Mouse (Mus musculus): ENCODE results near the gene Zmiz1. TPM values are rescaled to one million over a fixed set of nuclear protein-coding genes. Genes with fewer than 3 reads are reported as not detected.
A peak's percentile ranks its signal among the peaks of the same experiment; 100 is the strongest.

Gene Zmiz1
- total and polyA plus RNA-seq, 3 experiments = 3.7 to 45.8 (median 11.1) TPM

GRCm38 (mm10) chr14:25666668-25667376 lies 207.8 kb downstream of the Zmiz1 start:
- H3K36me3 ChIP-seq (replicated peaks in 1 of 2; ENCODE audit: control insufficient read depth in 1 of 2, insufficient read depth in 1 of 2, low read length in 1 of 2) = peaks cover 37 to 47% of the 10 kb centered on the region in 2 experiments
- H3K4me1 ChIP-seq (ENCODE audit: control insufficient read depth in 1 of 2, insufficient read depth in 2 of 2) = peaks cover 0 to 14% of the 10 kb centered on the region in 2 experiments; a peak in 1 of 4 replicates
- TF ChIP-seq CTCF (conservative IDR thresholded peaks at IDR 0.05 in 1 of 2, IDR thresholded peaks at IDR 0.05 in 1 of 2; ENCODE audit: low read depth in 2 of 2, low read length in 2 of 2) (peak; percentile 53 to 67; a peak in 3 of 4 replicates), BHLHE40 (IDR thresholded peaks at IDR 0.05; ENCODE audit: low read depth, low read length) (no peak)
- H3K9ac ChIP-seq (ENCODE audit: insufficient read depth, low read depth) = no peak overlapping the region
- H3K9me3 ChIP-seq (replicated peaks; ENCODE audit: low read length) = no peaks in the 10 kb centered on the region
- in situ Hi-C loops (cut with MboI; ENCODE audit: low pct_ligation_motif_present, low pct_unique_long_range_greater_than_20kb, low sequenced_read_pairs) (no loop called here), dilution Hi-C loops (cut with MboI; ENCODE audit: extremely low pct_ligation_motif_present, extremely low pct_unique_long_range_greater_than_20kb, low sequenced_read_pairs) (no loop called here)
- H3K4me3 ChIP-seq (replicated peaks in 1 of 3; ENCODE audit: low read depth in 2 of 3, low read length in 2 of 3, poor library complexity in 1 of 3) = no peak overlapping the region
- peak; percentile 27 for DNase-seq (ENCODE audit: extremely low read depth)
- no peaks in the 10 kb centered on the region for H3K27me3 ChIP-seq (replicated peaks)
- no peak overlapping the region for H3K4me2 ChIP-seq (ENCODE audit: insufficient read depth, low read depth, poor library complexity, severe bottlenecking)
- H3K27ac ChIP-seq (ENCODE audit: insufficient read depth, low read depth) = no peak overlapping the region
- no peaks in the 10 kb centered on the region for H3K79me2 ChIP-seq (replicated peaks; ENCODE audit: control insufficient read depth, extremely low read depth, insufficient read depth, poor library complexity, severe bottlenecking)

GRCm38 (mm10) chr14:25667587-25667986 lies 208.6 kb downstream of the Zmiz1 start:
- Histone ChIP-seq H3K36me3 (replicated peaks in 1 of 2; ENCODE audit: control insufficient read depth in 1 of 2, insufficient read depth in 1 of 2, low read length in 1 of 2) (peaks cover 30 to 39% of the 10 kb centered on the region in 2 experiments), H3K27me3 (replicated peaks) (no peaks in the 10 kb centered on the region), H3K4me3 (replicated peaks in 1 of 3; ENCODE audit: low read depth in 2 of 3, low read length in 2 of 3, poor library complexity in 1 of 3) (no peak overlapping the region), H3K27ac (ENCODE audit: insufficient read depth, low read depth) (no peak overlapping the region), H3K4me2 (ENCODE audit: insufficient read depth, low read depth, poor library complexity, severe bottlenecking) (no peak overlapping the region), H3K9me3 (replicated peaks; ENCODE audit: low read length) (no peaks in the 10 kb centered on the region), H3K79me2 (replicated peaks; ENCODE audit: control insufficient read depth, extremely low read depth, insufficient read depth, poor library complexity, severe bottlenecking) (no peaks in the 10 kb centered on the region), H3K4me1 (ENCODE audit: control insufficient read depth in 1 of 2, insufficient read depth in 2 of 2) (peaks cover 0 to 14% of the 10 kb centered on the region in 2 experiments; a peak in 1 of 4 replicates), H3K9ac (ENCODE audit: insufficient read depth, low read depth) (no peak overlapping the region)
- TF ChIP-seq RCOR1 (conservative IDR thresholded peaks at IDR 0.05; ENCODE audit: low read depth, low read length) = no peak
- TF ChIP-seq KAT2A (IDR thresholded peaks at IDR 0.05; ENCODE audit: insufficient replicate concordance, low read length) = no peak
- TF ChIP-seq JUND (conservative IDR thresholded peaks at IDR 0.05; ENCODE audit: low read depth, low read length) = no peak
- no peak for TF ChIP-seq BHLHE40 (IDR thresholded peaks at IDR 0.05; ENCODE audit: low read depth, low read length)
- TF ChIP-seq HCFC1 (IDR thresholded peaks at IDR 0.05; ENCODE audit: low read depth, low read length) = no peak
- no peak for TF ChIP-seq ZKSCAN1 (IDR thresholded peaks at IDR 0.05; ENCODE audit: borderline replicate concordance, low read depth, low read length)
- no peak for TF ChIP-seq USF2 (conservative IDR thresholded peaks at IDR 0.05; ENCODE audit: low read depth, low read length)
- TF ChIP-seq ELF1 (IDR thresholded peaks at IDR 0.05; ENCODE audit: low read depth, low read length) = no peak
- no peak for TF ChIP-seq RAD21 (IDR thresholded peaks at IDR 0.05; ENCODE audit: low read depth, low read length)
- no peak for TF ChIP-seq NELFE (IDR thresholded peaks at IDR 0.05; ENCODE audit: low read depth, low read length)
- TF ChIP-seq CHD2 (IDR thresholded peaks at IDR 0.05; ENCODE audit: low read length) = no peak
- no peak for TF ChIP-seq ZC3H11A (IDR thresholded peaks at IDR 0.05; ENCODE audit: low read depth, low read length)
- dilution Hi-C loops (cut with MboI; ENCODE audit: extremely low pct_ligation_motif_present, extremely low pct_unique_long_range_greater_than_20kb, low sequenced_read_pairs) = no loop called here
- no peak for DNase-seq (ENCODE audit: extremely low read depth)
- in situ Hi-C loops (cut with MboI; ENCODE audit: low pct_ligation_motif_present, low pct_unique_long_range_greater_than_20kb, low sequenced_read_pairs) = no loop called here

Data from CH12.LX (cell line).